Mouse (Mus musculus) MEL (cell line): ENCODE measurements around the gene Pex11b. TPM values are rescaled to one million over a fixed set of nuclear protein-coding genes. Genes with fewer than 3 reads are reported as not detected.
A peak's percentile ranks its signal among the peaks of the same experiment; 100 is the strongest.

ENCODE experiments used
- DNase-seq: peaks from one replicate; pipeline ENCODE4 v3.0.0; 2011; ENCODE audit warnings: low read depth, low spot score
- H3K27ac ChIP-seq: 2 replicates; pipeline ENCODE4 v1.5.1; 2012; ENCODE audit warnings: low read depth, mild to moderate bottlenecking, control low read depth, low read length, moderate library complexity; ENCODE audit not compliant: control insufficient read depth
- H3K27me3 ChIP-seq, 2 experiments: fragments of 150-350 bp in 1 of 2; sonication (generic) in 1 of 2; 2 replicates each; pipeline ENCODE4 v1.6.1; 2012; ENCODE audit warnings: low read length in 2 of 2, mild to moderate bottlenecking in 2 of 2, improper control_type of control experiment in 1 of 2, moderate library complexity in 1 of 2; ENCODE audit not compliant: insufficient read depth in 2 of 2, control insufficient read depth in 1 of 2
- H3K36me3 ChIP-seq, 2 experiments: 2 replicates each; pipeline ENCODE4 v1.6.1; 2012 to 2014; ENCODE audit warnings: low read length in 2 of 2, improper control_type of control experiment in 1 of 2, inconsistent platforms in 1 of 2, mild to moderate bottlenecking in 1 of 2; ENCODE audit not compliant: insufficient read depth in 2 of 2, control insufficient read depth in 1 of 2
- H3K4me1 ChIP-seq, 2 experiments: fragments of 150-350 bp in 1 of 2; sonication (generic) in 1 of 2; 2 replicates each; pipeline ENCODE4 v1.6.1; 2012; ENCODE audit warnings: low read length in 2 of 2, improper control_type of control experiment in 1 of 2, mild to moderate bottlenecking in 1 of 2; ENCODE audit not compliant: insufficient read depth in 2 of 2, control insufficient read depth in 1 of 2
- H3K4me3 ChIP-seq, 2 experiments: fragments of 150-350 bp in 1 of 2; sonication (generic) in 1 of 2; 2 replicates each; pipeline ENCODE4 v1.5.1; 2012; ENCODE audit warnings: low read depth in 2 of 2, low read length in 2 of 2, mild to moderate bottlenecking in 2 of 2, moderate library complexity in 2 of 2, control low read depth in 1 of 2, improper control_type of control experiment in 1 of 2; ENCODE audit not compliant: control insufficient read depth in 1 of 2, insufficient read depth in 1 of 2
- H3K79me2 ChIP-seq: 2 replicates; pipeline ENCODE4 v1.6.1; 2012; ENCODE audit warnings: mild to moderate bottlenecking, low read length, moderate library complexity; ENCODE audit not compliant: control insufficient read depth, poor library complexity, insufficient read depth
- H3K9ac ChIP-seq: 2 replicates; pipeline ENCODE4 v1.6.1; 2012; ENCODE audit warnings: low read depth, mild to moderate bottlenecking, control low read depth, low read length, moderate library complexity; ENCODE audit not compliant: control insufficient read depth, poor library complexity, severe bottlenecking
- H3K9me3 ChIP-seq: fragments of 150-350 bp; sonication (generic); replicated peaks from 2 replicates; pipeline ENCODE4 v1.6.1; 2012; ENCODE audit warnings: mild to moderate bottlenecking, low read length, improper control_type of control experiment, moderate library complexity; ENCODE audit not compliant: insufficient read depth
- BHLHE40 ChIP-seq: IDR thresholded peaks from 2 replicates; pipeline ENCODE4 v1.6.1; 2012; ENCODE audit warnings: low read depth, mild to moderate bottlenecking, inconsistent platforms, low read length, improper control_type of control experiment, borderline replicate concordance
- CHD1 ChIP-seq: IDR thresholded peaks from 2 replicates; pipeline ENCODE4 v1.6.1; 2012; ENCODE audit warnings: low read depth, mild to moderate bottlenecking, inconsistent platforms, low read length, improper control_type of control experiment
- CTCF ChIP-seq, 3 experiments: IDR thresholded peaks in 2 of 3; conservative IDR thresholded peaks in 1 of 3; 2 replicates each; pipeline ENCODE4 v1.5.1; 2011 to 2012; ENCODE audit warnings: low read length in 3 of 3, low read depth in 2 of 3, mild to moderate bottlenecking in 2 of 3, improper control_type of control experiment in 1 of 3, inconsistent platforms in 1 of 3, mixed read lengths in 1 of 3, moderate library complexity in 1 of 3; ENCODE audit not compliant: control insufficient read depth in 1 of 3, insufficient read depth in 1 of 3, poor library complexity in 1 of 3, severe bottlenecking in 1 of 3
- E2F4 ChIP-seq: IDR thresholded peaks from 2 replicates; pipeline ENCODE4 v1.6.1; 2011; ENCODE audit warnings: low read depth, low read length, improper control_type of control experiment, borderline replicate concordance
- ELF1 ChIP-seq: IDR thresholded peaks from 2 replicates; pipeline ENCODE4 v1.6.1; 2014; ENCODE audit warnings: low read depth, mild to moderate bottlenecking, inconsistent platforms, low read length, improper control_type of control experiment, moderate library complexity
- ETS1 ChIP-seq: IDR thresholded peaks from 2 replicates; pipeline ENCODE4 v1.6.1; 2012; ENCODE audit warnings: low read depth, mild to moderate bottlenecking, inconsistent platforms, low read length, improper control_type of control experiment, moderate library complexity
- GABPA ChIP-seq: IDR thresholded peaks from 2 replicates; pipeline ENCODE4 v1.6.1; 2012; ENCODE audit warnings: low read depth, mild to moderate bottlenecking, inconsistent platforms, low read length, improper control_type of control experiment, moderate library complexity
- HCFC1 ChIP-seq: IDR thresholded peaks from 2 replicates; pipeline ENCODE4 v1.6.1; 2012; ENCODE audit warnings: low read depth, mild to moderate bottlenecking, inconsistent platforms, low read length, improper control_type of control experiment, moderate library complexity
- KAT2A ChIP-seq: conservative IDR thresholded peaks from 2 replicates; pipeline ENCODE4 v1.6.1; 2012; ENCODE audit warnings: low read depth, low read length, improper control_type of control experiment, inconsistent platforms
- MAZ ChIP-seq: IDR thresholded peaks from 2 replicates; pipeline ENCODE4 v1.6.1; 2012; ENCODE audit warnings: low read depth, mild to moderate bottlenecking, inconsistent platforms, low read length, improper control_type of control experiment
- MXI1 ChIP-seq: IDR thresholded peaks from 2 replicates; pipeline ENCODE4 v1.6.1; 2011; ENCODE audit warnings: mild to moderate bottlenecking, low read depth, low read length, improper control_type of control experiment
- MYC ChIP-seq: IDR thresholded peaks from 2 replicates; pipeline ENCODE4 v1.6.1; 2011; ENCODE audit warnings: low read depth, mild to moderate bottlenecking, low read length, improper control_type of control experiment, moderate library complexity
- RAD21 ChIP-seq: IDR thresholded peaks from 2 replicates; pipeline ENCODE4 v1.6.1; 2011; ENCODE audit warnings: mild to moderate bottlenecking, low read depth, low read length, improper control_type of control experiment
- SIN3A ChIP-seq: IDR thresholded peaks from 2 replicates; pipeline ENCODE4 v1.6.1; 2012; ENCODE audit warnings: low read length, improper control_type of control experiment, inconsistent platforms
- SMC3 ChIP-seq: IDR thresholded peaks from 2 replicates; pipeline ENCODE4 v1.6.1; 2011; ENCODE audit warnings: low read depth, low read length, improper control_type of control experiment
- UBTF ChIP-seq: IDR thresholded peaks from 2 replicates; pipeline ENCODE4 v1.6.1; 2012; ENCODE audit warnings: low read depth, mild to moderate bottlenecking, inconsistent platforms, low read length, improper control_type of control experiment, moderate library complexity, borderline replicate concordance; ENCODE audit not compliant: insufficient read depth
- USF2 ChIP-seq, 2 experiments: IDR thresholded peaks; 2 replicates each; pipeline ENCODE4 v1.6.1; 2011 to 2012; ENCODE audit warnings: improper control_type of control experiment in 2 of 2, low read length in 2 of 2, borderline replicate concordance in 1 of 2, inconsistent platforms in 1 of 2, low read depth in 1 of 2, mild to moderate bottlenecking in 1 of 2; ENCODE audit not compliant: insufficient read depth in 1 of 2
- ZC3H11A ChIP-seq: IDR thresholded peaks from 2 replicates; pipeline ENCODE4 v1.6.1; 2012; ENCODE audit warnings: low read depth, mild to moderate bottlenecking, inconsistent platforms, low read length, improper control_type of control experiment
- ZKSCAN1 ChIP-seq: IDR thresholded peaks from 2 replicates; pipeline ENCODE4 v1.6.1; 2012; ENCODE audit warnings: low read depth, mild to moderate bottlenecking, inconsistent platforms, low read length, improper control_type of control experiment, moderate library complexity
- ZNF384 ChIP-seq: IDR thresholded peaks from 2 replicates; pipeline ENCODE4 v1.6.1; 2012; ENCODE audit warnings: low read depth, mild to moderate bottlenecking, inconsistent platforms, low read length, improper control_type of control experiment
- polyA plus RNA-seq, 2 experiments: library from polyadenylated mRNA; stranded (reverse) in 1 of 2; unstranded in 1 of 2; fragments of >175 nt in 1 of 2; fragments of >200 nt in 1 of 2; gene quantifications; 2 replicates each; pipeline versions ENCODE4 v1.2.1 to v1.2.4; 2012; ENCODE audit warnings: low replicate concordance in 2 of 2, low read depth in 1 of 2; ENCODE audit not compliant: insufficient read length in 2 of 2, insufficient read depth in 1 of 2, missing spikeins in 1 of 2
- total RNA-seq: library from RNA; depleted of rRNA; stranded (reverse); fragments of 300-350 nt; gene quantifications from 2 replicates; pipeline ENCODE4 v1.2.3, GENCODE M21; 2012

The Pex11b gene
- total and polyA plus RNA-seq, 3 experiments = 38.2 to 82.8 TPM; not detected in 1

GRCm38 (mm10) chr3:96666916-96667315 is 31.7 kb downstream of the Pex11b start:
- H3K79me2 ChIP-seq = no peaks in the 10 kb centered on the region; the same call in 1 of the 2 replicates
- H3K4me3 ChIP-seq = no peak overlapping the region
- H3K36me3 ChIP-seq = peaks cover 0 to 12% of the 10 kb centered on the region in 2 experiments; a peak in 2 of 4 replicates
- H3K9ac ChIP-seq = no peak overlapping the region
- no peak for TF ChIP-seq CHD1
- TF ChIP-seq ZNF384 = no peak
- TF ChIP-seq ETS1 = no peak
- no peak for TF ChIP-seq USF2 (IDR thresholded peaks at IDR 0.05; ENCODE audit: borderline replicate concordance in 1 of 2, insufficient read depth in 1 of 2, low read depth in 1 of 2, low read length in 2 of 2)
- TF ChIP-seq UBTF = no peak
- no peak for TF ChIP-seq MAZ
- TF ChIP-seq CTCF (IDR thresholded peaks at IDR 0.05 in 2 of 3, conservative IDR thresholded peaks at IDR 0.05 in 1 of 3; ENCODE audit: control insufficient read depth in 1 of 3, insufficient read depth in 1 of 3, low read depth in 2 of 3, low read length in 3 of 3, poor library complexity in 1 of 3, severe bottlenecking in 1 of 3) = no peak
- TF ChIP-seq HCFC1 = no peak
- TF ChIP-seq E2F4 = no peak
- no peak for TF ChIP-seq BHLHE40
- TF ChIP-seq MYC = no peak
- no peak for TF ChIP-seq GABPA
- TF ChIP-seq SMC3 = no peak
- peaks cover 3 to 12% of the 10 kb centered on the region in 2 experiments for H3K4me1 ChIP-seq
- no peaks in the 10 kb centered on the region for H3K27me3 ChIP-seq
- no peak overlapping the region for H3K27ac ChIP-seq
- no peaks in the 10 kb centered on the region for H3K9me3 ChIP-seq
- DNase-seq = no peak

- H3K36me3 ChIP-seq = peaks cover 0 to 12% of the 10 kb centered on the region in 2 experiments; a peak in 2 of 4 replicates
- no peaks in the 10 kb centered on the region for H3K9me3 ChIP-seq
- peak; percentile 81 for DNase-seq
- H3K4me1 ChIP-seq = peaks cover 3 to 12% of the 10 kb centered on the region in 2 experiments
- no peak for TF ChIP-seq KAT2A
- TF ChIP-seq ZKSCAN1 = no peak
- peak; percentile 78 to 83 (median 79) for TF ChIP-seq CTCF (IDR thresholded peaks at IDR 0.05 in 2 of 3, conservative IDR thresholded peaks at IDR 0.05 in 1 of 3; ENCODE audit: control insufficient read depth in 1 of 3, insufficient read depth in 1 of 3, low read depth in 2 of 3, low read length in 3 of 3, poor library complexity in 1 of 3, severe bottlenecking in 1 of 3)
- no peak for TF ChIP-seq ELF1
- TF ChIP-seq HCFC1 = no peak
- TF ChIP-seq RAD21 = peak; percentile 78
- peak; percentile 80 for TF ChIP-seq SMC3
- TF ChIP-seq SIN3A = peak; percentile 17; the same call in 1 of the 2 replicates
- TF ChIP-seq CHD1 = no peak
- peak; percentile 88 for TF ChIP-seq ZC3H11A
- no peak for TF ChIP-seq MXI1
- TF ChIP-seq ETS1 = no peak
- H3K9ac ChIP-seq = no peak overlapping the region
- no peaks in the 10 kb centered on the region; the same call in 1 of the 2 replicates for H3K79me2 ChIP-seq
- no peaks in the 10 kb centered on the region for H3K27me3 ChIP-seq
- no peak overlapping the region for H3K27ac ChIP-seq
- H3K4me3 ChIP-seq = no peak overlapping the region
These were observed 32.1 kb downstream of the Pex11b start for GRCm38 (mm10) chr3:96667316-96667715.
